8 mouse cellular contexts compared by ENCODE assay signal in the genomic region with DNA sequence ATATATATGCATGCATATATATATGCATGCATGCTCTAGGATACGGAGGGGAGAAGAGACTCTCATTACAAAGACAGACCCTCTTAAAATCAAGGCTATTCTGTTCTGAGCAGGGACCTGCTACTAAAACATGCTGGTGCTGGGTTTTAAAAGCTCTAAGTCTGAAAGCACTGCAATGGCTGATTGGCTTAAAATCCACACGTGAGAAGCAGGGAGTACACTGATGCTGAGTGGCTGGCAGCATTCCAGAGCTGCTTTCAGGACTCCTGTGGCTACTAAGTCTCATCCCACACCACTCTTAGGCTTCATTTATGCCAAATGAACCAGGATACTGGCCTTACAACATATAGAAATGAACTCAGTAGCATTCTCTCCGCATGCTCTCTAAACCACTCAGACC.
DNase-seq lines count a peak whose midpoint lies in the region; ATAC-seq lines count a peak whose summit lies in the region.

No protein-coding gene starts in this region.

- no peak for ATAC-seq in megakaryocyte, adult 5-6 weeks (ENCODE audit: poor library complexity, severe bottlenecking)

- peak; percentile 9 for DNase-seq in gastrocnemius, postnatal 10 days
- DNase-seq in gastrocnemius, postnatal 4 days (ENCODE audit: low spot score in 2 of 2), result no peak
- DNase-seq in right cerebral cortex, postnatal 10 days (ENCODE audit: low spot score in 2 of 2), result peak; percentile 33
- DNase-seq in right cerebral cortex, adult 2 months (ENCODE audit: low spot score in 2 of 2), result no peak
- peak; percentile 52 to 65 for DNase-seq in cerebellum, postnatal 25 days
- peak; percentile 43 for DNase-seq in retina, embryonic 14.5 days (ENCODE audit: low spot score)
- no peak for DNase-seq in urinary bladder, postnatal 4 days (ENCODE audit: low spot score in 2 of 2)

Comparison
In these comparisons a context has a peak if more than half of its experiments do, and no peak if none do; other contexts are left out.
1. DNase-seq: peak in gastrocnemius, postnatal 10 days (single experiment), right cerebral cortex, postnatal 10 days (2 of 2), cerebellum, postnatal 25 days (2 of 2) and retina, embryonic 14.5 days (single experiment); none in gastrocnemius, postnatal 4 days (0 of 2), right cerebral cortex, adult 2 months (0 of 2) and urinary bladder, postnatal 4 days (0 of 2).